In genomic region chr13:73265442-73265841, GRCm38 (mm10) we compare ENCODE assay signal across 8 mouse cellular contexts. TPM values are rescaled to one million over a fixed set of nuclear protein-coding genes. Genes with fewer than 3 reads are reported as not detected.
A peak's percentile ranks its signal among the peaks of the same experiment; 100 is the strongest.
DNase-seq lines count a peak whose midpoint lies in the region; ATAC-seq lines count a peak whose summit lies in the region.
"Had no signal": no experiment of that assay in that cellular context is flagged by ENCODE, and none has a peak within 500 bp of the region (broad histone marks: within the 10 kb centered on the region; RNA-seq: fewer than 3 reads in every experiment).

No protein-coding gene starts in this region.

- H3K9me3 ChIP-seq in embryonic facial prominence, embryonic 11.5 days (replicated peaks; ENCODE audit: control insufficient read depth, low read length) = no peaks in the 10 kb centered on the region
- H3K9me3 ChIP-seq in intestine, embryonic 14.5 days (ENCODE audit: control insufficient read depth, low read length) = no peaks in the 10 kb centered on the region
- no peaks in the 10 kb centered on the region for H3K9me3 ChIP-seq in midbrain, embryonic 12.5 days

- peak; percentile 32; the same call in 1 of the 2 replicates for ATAC-seq in embryonic facial prominence, embryonic 11.5 days (replicated peaks; ENCODE audit: insufficient number of reproducible peaks, low FRiP score, low TSS enrichment, low read depth)
- ATAC-seq in intestine, embryonic 14.5 days (replicated peaks; ENCODE audit: low FRiP score, low TSS enrichment, low read depth) = peak; percentile 59
- peak; percentile 73 for ATAC-seq in midbrain, embryonic 12.5 days (ENCODE audit: low FRiP score, low read depth)

- DNase-seq in ZHBTc4 (ENCODE audit: low read depth, low spot score) = peak; percentile 52
- peak; percentile 52 for DNase-seq in embryonic facial prominence, embryonic 11.5 days (ENCODE audit: low spot score)
- peak; percentile 74 for DNase-seq in intestine, embryonic 14.5 days (ENCODE audit: low spot score)
- no peak for DNase-seq in frontal cortex, adult 2 months (ENCODE audit: extremely low spot score in 1 of 2, low spot score in 1 of 2)
- no peak for DNase-seq in gastrocnemius, postnatal 14 days
- DNase-seq in left cerebral cortex, adult 11 months (ENCODE audit: low spot score) = no peak

- peaks cover 93% of the 10 kb centered on the region for H3K27me3 ChIP-seq in embryonic facial prominence, embryonic 11.5 days (ENCODE audit: control insufficient read depth, insufficient read depth, low read length)
- H3K27me3 ChIP-seq in intestine, embryonic 14.5 days (replicated peaks; ENCODE audit: control insufficient read depth, insufficient read depth, low read length) = peaks cover 97% of the 10 kb centered on the region
- peaks cover 100% of the 10 kb centered on the region for H3K27me3 ChIP-seq in midbrain, embryonic 12.5 days

- H3K4me3 ChIP-seq in embryonic facial prominence, embryonic 11.5 days (ENCODE audit: low read depth, low read length) = peak overlapping the region; percentile 13; the same call in 1 of the 2 replicates
- H3K4me3 ChIP-seq in intestine, embryonic 14.5 days (ENCODE audit: low read depth, low read length) = peak overlapping the region; percentile 23
- peak overlapping the region; percentile 22 for H3K4me3 ChIP-seq in midbrain, embryonic 12.5 days

- H3K27ac ChIP-seq in embryonic facial prominence, embryonic 11.5 days (replicated peaks; ENCODE audit: low read depth, low read length) = no peak overlapping the region
- H3K27ac ChIP-seq in intestine, embryonic 14.5 days (ENCODE audit: low read depth) = no peak overlapping the region
- H3K27ac ChIP-seq in midbrain, embryonic 12.5 days (replicated peaks) = no peak overlapping the region

- intact Hi-C loops in gastrocnemius, postnatal 14 days (cut with DNase I; ENCODE audit: low total_unique reads) = no loop called here

- peaks cover 10% of the 10 kb centered on the region; the same call in 1 of the 2 replicates for H3K4me1 ChIP-seq in embryonic facial prominence, embryonic 11.5 days (ENCODE audit: control insufficient read depth, insufficient read depth, low read length)
- H3K4me1 ChIP-seq in intestine, embryonic 14.5 days (replicated peaks; ENCODE audit: control insufficient read depth, insufficient read depth, low read length) = peaks cover 10% of the 10 kb centered on the region
- peaks cover 41% of the 10 kb centered on the region for H3K4me1 ChIP-seq in midbrain, embryonic 12.5 days

- peak overlapping the region; percentile 29; the same call in 1 of the 2 replicates for H3K4me2 ChIP-seq in embryonic facial prominence, embryonic 11.5 days (ENCODE audit: low read depth, low read length)
- H3K4me2 ChIP-seq in intestine, embryonic 14.5 days (ENCODE audit: low read length) = peak overlapping the region; percentile 42
- H3K4me2 ChIP-seq in midbrain, embryonic 12.5 days (replicated peaks) = peak overlapping the region; percentile 40

- under 1% methylated on average over 28 of the region's 28 CpGs for WGBS in embryonic facial prominence, embryonic 11.5 days
- WGBS in intestine, embryonic 14.5 days = 2% methylated on average over 28 of the region's 28 CpGs
- WGBS in midbrain, embryonic 12.5 days = under 1% methylated on average over 28 of the region's 28 CpGs

- H3K9ac ChIP-seq in embryonic facial prominence, embryonic 11.5 days (replicated peaks; ENCODE audit: low read length) = no peak overlapping the region
- no peak overlapping the region for H3K9ac ChIP-seq in intestine, embryonic 14.5 days (ENCODE audit: low read length)
- no peak overlapping the region for H3K9ac ChIP-seq in midbrain, embryonic 12.5 days (replicated peaks)

- H3K36me3 ChIP-seq in embryonic facial prominence, embryonic 11.5 days (replicated peaks; ENCODE audit: control insufficient read depth, insufficient read depth, low read depth, low read length) = no peaks in the 10 kb centered on the region
- no peaks in the 10 kb centered on the region for H3K36me3 ChIP-seq in intestine, embryonic 14.5 days (ENCODE audit: control insufficient read depth, insufficient read depth, low read length)
- H3K36me3 ChIP-seq in midbrain, embryonic 12.5 days = no peaks in the 10 kb centered on the region

RNA-seq across cellular contexts. Expression of gene Irx4, which starts 5.2 kb away (rescaled TPM):
- 2.1 and 2.8 TPM in 2 replicates for polyA plus RNA-seq in embryonic facial prominence, embryonic 11.5 days (2014; fragmentation: Nextera tagmentation; extraction: Ambion mirVana)
- 0.07 and 0.16 TPM in 2 replicates for polyA plus RNA-seq in intestine, embryonic 14.5 days (2014; fragmentation: Nextera tagmentation; extraction: Ambion mirVana)
- polyA plus RNA-seq in midbrain, embryonic 12.5 days (2016; fragmentation: Nextera tagmentation; extraction: Ambion mirVana) = 0.85 and 1.5 TPM in 2 replicates
- polyA plus RNA-seq in frontal cortex, adult 2 months (2012; rRNA removed) = not detected in 2 replicates
- total RNA-seq in gastrocnemius, postnatal 14 days (2021) = not detected
- total RNA-seq: liver, adult 2 months had no signal
- polyA plus RNA-seq: liver, adult 2 months had no signal

Comparison
In these comparisons a context has a peak if more than half of its experiments do, and no peak if none do; other contexts are left out.
1. DNase-seq: peak in ZHBTc4 (single experiment), embryonic facial prominence, embryonic 11.5 days (single experiment) and intestine, embryonic 14.5 days (single experiment); none in frontal cortex, adult 2 months (0 of 2), gastrocnemius, postnatal 14 days (single experiment) and left cerebral cortex, adult 11 months (single experiment).
2. Peak in every context shown above with its lines, with median percentiles within 50 percentile points of each other: ATAC-seq, H3K4me2 ChIP-seq and H3K4me3 ChIP-seq.